Mouse (Mus musculus) heart, embryonic 11.5 days (tissue): ENCODE measurements at regions not wholly inside any gene's neighbourhood (a gene's known extent, or its start where the extent isn't known, plus 50 kb on each side); places are given as distances from the start of the nearest gene placed in this dataset.
A peak's percentile ranks its signal among the peaks of the same experiment; 100 is the strongest.

ENCODE experiments used
- ATAC-seq: fragments of 200-750 bp; cut with Nextera tagmentation; replicated peaks from 2 replicates; pipeline ENCODE4 v1.8.0; 2017; ENCODE audit warnings: moderate library complexity; ENCODE audit not compliant: insufficient number of reproducible peaks, low FRiP score, low TSS enrichment
- H3K27ac ChIP-seq: fragments of 300-500 bp; sonication (generic); 2 replicates; pipeline ENCODE4 v1.5.1; 2014; ENCODE audit warnings: mild to moderate bottlenecking, low read depth, low read length
- H3K27me3 ChIP-seq: fragments of 300-500 bp; sonication (generic); 2 replicates; pipeline ENCODE4 v1.6.1; 2014; ENCODE audit warnings: mild to moderate bottlenecking, low read length, mixed read lengths; ENCODE audit not compliant: control insufficient read depth, insufficient read depth
- H3K36me3 ChIP-seq: fragments of 300-500 bp; sonication (generic); 2 replicates; pipeline ENCODE4 v1.6.1; 2014; ENCODE audit warnings: mild to moderate bottlenecking, low read length, moderate library complexity, mixed read lengths; ENCODE audit not compliant: control insufficient read depth, insufficient read depth
- H3K4me1 ChIP-seq: fragments of 300-500 bp; sonication (generic); 2 replicates; pipeline ENCODE4 v1.6.1; 2014; ENCODE audit warnings: low read length; ENCODE audit not compliant: control insufficient read depth, insufficient read depth
- H3K4me2 ChIP-seq: fragments of 300-500 bp; sonication (generic); 2 replicates; pipeline ENCODE4 v1.6.1; 2014; ENCODE audit warnings: mild to moderate bottlenecking, moderate library complexity
- H3K4me3 ChIP-seq: fragments of 300-500 bp; sonication (generic); 2 replicates; pipeline ENCODE4 v1.5.1; 2014; ENCODE audit warnings: low read depth, low read length
- H3K9ac ChIP-seq: fragments of 300-500 bp; sonication (generic); 2 replicates; pipeline ENCODE4 v1.6.1; 2014; ENCODE audit warnings: mild to moderate bottlenecking, low read depth, low read length, moderate library complexity
- H3K9me3 ChIP-seq: fragments of 300-500 bp; sonication (generic); replicated peaks from 2 replicates; pipeline ENCODE4 v1.6.1; 2016; ENCODE audit warnings: low read length; ENCODE audit not compliant: control insufficient read depth
- WGBS: fragments of 180-500 bp; shearing (Covaris S2); extraction: QIAGEN DNeasy Blood & Tissue Kit; methylation state at CpG from one replicate; pipeline ENCODE4 v1.1.7; 2014; ENCODE audit not compliant: insufficient replicate concordance; 5-methylcytosine and 5-hydroxymethylcytosine counted together

- Histone ChIP-seq H3K9ac (no peak overlapping the region), H3K27me3 (no peaks in the 10 kb centered on the region), H3K4me2 (no peak overlapping the region), H3K4me3 (no peak overlapping the region), H3K4me1 (no peaks in the 10 kb centered on the region), H3K9me3 (no peaks in the 10 kb centered on the region), H3K36me3 (no peaks in the 10 kb centered on the region), H3K27ac (no peak overlapping the region)
- ATAC-seq = no peak
- 67% methylated on average over 5 of the region's 5 CpGs for WGBS
Measured at GRCm38 (mm10) chr10:43702895-43703294, 124.8 kb downstream of the Cd24a start.

- Histone ChIP-seq H3K4me1 (no peaks in the 10 kb centered on the region), H3K9ac (0 out of 2 replicates have a peak overlapping the region, but pooled peaks have one; percentile 4), H3K36me3 (no peaks in the 10 kb centered on the region), H3K27me3 (no peaks in the 10 kb centered on the region), H3K9me3 (no peaks in the 10 kb centered on the region), H3K27ac (no peak overlapping the region), H3K4me2 (peak overlapping the region; percentile 46), H3K4me3 (no peak overlapping the region)
- 44% methylated on average over 17 of the region's 17 CpGs for WGBS
- ATAC-seq = no peak
Measured at GRCm38 (mm10) chr10:43706001-43706988, 128.2 kb downstream of the Cd24a start.

GRCm38 (mm10) chr10:43707011-43707410, 128.9 kb downstream of the Cd24a start:
- Histone ChIP-seq H3K4me1 (no peaks in the 10 kb centered on the region), H3K36me3 (no peaks in the 10 kb centered on the region), H3K27ac (no peak overlapping the region), H3K4me2 (no peak overlapping the region), H3K4me3 (no peak overlapping the region), H3K27me3 (no peaks in the 10 kb centered on the region), H3K9ac (no peak overlapping the region), H3K9me3 (no peaks in the 10 kb centered on the region)
- no peak for ATAC-seq
- WGBS = 64% methylated on average over 5 of the region's 5 CpGs

- H3K27ac ChIP-seq = no peak overlapping the region
- H3K4me2 ChIP-seq = no peak overlapping the region
- H3K9ac ChIP-seq = no peak overlapping the region
- no peaks in the 10 kb centered on the region for H3K4me1 ChIP-seq
- no peaks in the 10 kb centered on the region for H3K27me3 ChIP-seq
- ATAC-seq = no peak
- 70% methylated on average over 15 of the region's 15 CpGs for WGBS
- no peaks in the 10 kb centered on the region for H3K36me3 ChIP-seq
- no peaks in the 10 kb centered on the region for H3K9me3 ChIP-seq
- H3K4me3 ChIP-seq = no peak overlapping the region
Measured at GRCm38 (mm10) chr10:43707821-43708373, 129.8 kb downstream of the Cd24a start.

GRCm38 (mm10) chr10:43709278-43710033, 131.4 kb downstream of the Cd24a start:
- WGBS = 87% methylated on average over 6 of the region's 6 CpGs
- no peak for ATAC-seq

GRCm38 (mm10) chr10:43710186-43710885, 132.3 kb downstream of the Cd24a start:
- H3K4me3 ChIP-seq = no peak overlapping the region
- ATAC-seq = no peak

More at GRCm38 (mm10) chr10:43709278-43710033, 131.4 kb downstream of the Cd24a start:
- no peaks in the 10 kb centered on the region for H3K9me3 ChIP-seq
- no peak overlapping the region for H3K27ac ChIP-seq
- H3K27me3 ChIP-seq = no peaks in the 10 kb centered on the region
- H3K4me3 ChIP-seq = no peak overlapping the region
- H3K9ac ChIP-seq = no peak overlapping the region
- no peaks in the 10 kb centered on the region for H3K36me3 ChIP-seq
- H3K4me2 ChIP-seq = no peak overlapping the region
- no peaks in the 10 kb centered on the region for H3K4me1 ChIP-seq

GRCm38 (mm10) chr10:43710886-43711256, 132.8 kb downstream of the Cd24a start:
- Histone ChIP-seq H3K27me3 (no peaks in the 10 kb centered on the region), H3K36me3 (no peaks in the 10 kb centered on the region), H3K9ac (no peak overlapping the region), H3K4me2 (no peak overlapping the region), H3K9me3 (no peaks in the 10 kb centered on the region), H3K4me1 (no peaks in the 10 kb centered on the region), H3K4me3 (no peak overlapping the region), H3K27ac (no peak overlapping the region)
- no peak for ATAC-seq
- 70% methylated on average over 2 of the region's 2 CpGs for WGBS

More at GRCm38 (mm10) chr10:43710186-43710885, 132.3 kb downstream of the Cd24a start:
- no peaks in the 10 kb centered on the region for H3K36me3 ChIP-seq
- no peaks in the 10 kb centered on the region for H3K4me1 ChIP-seq
- H3K27me3 ChIP-seq = no peaks in the 10 kb centered on the region
- no peak overlapping the region for H3K9ac ChIP-seq
- 40% methylated on average over 8 of the region's 8 CpGs for WGBS
- H3K27ac ChIP-seq = no peak overlapping the region
- H3K4me2 ChIP-seq = no peak overlapping the region
- no peaks in the 10 kb centered on the region for H3K9me3 ChIP-seq

GRCm38 (mm10) chr10:43712657-43713056, 134.6 kb downstream of the Cd24a start:
- Histone ChIP-seq H3K36me3 (no peaks in the 10 kb centered on the region), H3K4me3 (no peak overlapping the region), H3K4me2 (no peak overlapping the region), H3K9ac (no peak overlapping the region), H3K4me1 (no peaks in the 10 kb centered on the region), H3K27ac (no peak overlapping the region), H3K27me3 (no peaks in the 10 kb centered on the region), H3K9me3 (no peaks in the 10 kb centered on the region)
- ATAC-seq = no peak
